Mouse (Mus musculus) thymus, postnatal 10 days (tissue): Measurements from ENCODE around the gene Tspan4.
"Not testable (repeated sequence)": the region's sequence is repeated elsewhere in the genome, so short reads cannot be mapped to it uniquely, and the experiment has no call there.

Experiments used
- DNase-seq, 2 experiments: peaks; one replicate each; pipeline ENCODE4 v3.0.0; 2021; ENCODE audit warnings: low spot score in 2 of 2

Tspan4 gene

GRCm38 (mm10) chr7:141439140-141439679 lies 35.8 kb upstream of the Tspan4 start:
- no peak for DNase-seq

DNA sequence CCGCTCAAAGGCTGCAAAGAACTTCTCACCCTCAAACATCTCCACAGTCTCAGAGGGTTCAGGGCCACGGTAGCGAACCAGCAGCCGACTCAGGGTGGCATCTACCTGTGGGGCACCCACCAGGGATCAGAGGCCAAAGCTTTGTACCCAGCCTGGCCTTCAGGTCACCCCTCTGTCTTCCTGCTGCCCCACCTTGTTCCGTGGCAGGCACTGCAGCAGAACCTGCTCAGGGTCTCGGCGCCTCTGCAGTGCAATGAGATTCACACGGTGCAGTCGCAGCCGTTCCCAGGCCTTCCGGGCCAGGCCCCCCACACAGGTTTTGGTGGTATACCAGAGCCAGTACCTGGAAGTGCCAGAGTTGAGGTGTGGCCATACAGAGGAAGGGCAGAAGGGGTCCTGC lies 35.2 kb upstream of the Tspan4 start:
- DNase-seq, result no peak

DNA sequence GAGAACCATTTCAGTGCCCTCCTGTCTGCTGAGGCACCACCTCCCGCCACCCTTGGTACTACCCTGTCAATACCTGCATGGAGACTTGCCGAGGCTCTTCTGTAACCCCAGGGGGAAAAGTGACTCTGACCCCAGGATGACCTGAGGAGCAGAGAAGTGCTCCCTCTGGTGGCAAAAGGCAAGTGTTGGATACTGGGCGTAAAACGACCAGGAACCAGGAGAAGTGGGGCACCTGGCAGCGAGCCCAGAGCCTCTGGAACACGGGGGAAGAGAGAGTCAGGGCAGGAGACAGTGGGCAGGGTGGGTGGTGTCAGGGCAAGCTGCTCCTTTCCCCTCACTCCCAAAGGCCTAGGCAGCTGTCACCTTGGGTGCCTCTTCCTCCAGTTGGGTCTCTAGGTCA lies 34.4 kb upstream of the Tspan4 start:
- peak in 1 of 2 experiments; percentile 46 for DNase-seq

DNA sequence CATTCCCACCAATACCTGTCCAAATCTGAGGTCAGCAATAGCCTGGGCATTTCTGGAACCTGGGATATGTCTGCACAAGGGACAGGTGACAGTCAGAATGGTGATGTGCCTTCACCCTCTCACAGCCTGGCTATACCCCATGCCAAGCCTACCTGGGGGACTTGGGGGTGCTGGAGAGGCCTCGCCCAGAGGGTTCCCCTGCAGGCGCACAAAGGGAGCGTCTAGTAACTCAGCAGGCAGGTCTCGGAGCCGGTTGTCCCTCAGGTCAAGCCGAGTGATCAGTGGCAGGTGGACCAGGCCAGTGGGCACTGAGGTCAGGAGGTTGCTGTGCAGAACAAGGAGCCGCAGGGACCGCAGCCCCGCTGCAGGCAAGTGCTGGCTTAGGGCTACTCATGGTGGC lies 33.6 kb upstream of the Tspan4 start:
- DNase-seq, result no peak

GRCm38 (mm10) chr7:141442199-141442598 lies 32.8 kb upstream of the Tspan4 start:
- no peak for DNase-seq

DNA sequence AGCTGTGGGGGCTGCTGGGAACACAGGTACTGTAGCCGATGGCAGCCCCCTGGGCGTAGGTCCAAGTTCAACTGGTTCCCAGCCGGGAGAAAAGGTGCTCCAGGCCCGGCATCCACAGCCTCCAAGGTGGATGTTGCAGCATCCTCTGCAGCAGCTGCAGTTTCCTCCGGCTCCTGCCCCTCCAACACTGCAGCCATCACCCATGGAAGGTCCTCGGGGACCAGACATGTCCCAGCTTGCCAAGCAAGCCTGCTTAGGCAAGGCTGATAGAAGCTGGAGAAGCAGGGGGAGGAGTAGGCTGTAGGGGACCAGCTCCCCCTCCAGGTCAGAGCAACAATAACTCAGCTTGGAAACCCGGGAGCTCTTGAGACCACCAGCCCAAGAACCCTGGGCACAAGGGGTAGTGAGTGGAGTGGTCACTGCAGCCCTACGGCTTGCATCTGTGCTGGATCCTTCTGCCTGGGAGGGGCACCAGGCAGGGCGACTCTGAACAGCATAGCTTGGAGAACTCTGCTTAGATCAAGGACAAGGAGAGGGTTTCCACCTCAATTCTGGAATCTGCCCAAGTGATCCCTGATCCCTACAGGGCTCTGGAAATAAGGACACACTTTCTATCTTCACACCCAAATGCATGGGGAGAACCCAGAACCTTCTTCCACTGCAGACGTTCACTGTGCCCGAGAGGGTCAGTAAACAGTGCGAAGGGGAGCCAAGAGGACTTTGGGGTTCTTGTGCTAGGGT lies 31.8 kb upstream of the Tspan4 start:
- no peak for DNase-seq

DNA sequence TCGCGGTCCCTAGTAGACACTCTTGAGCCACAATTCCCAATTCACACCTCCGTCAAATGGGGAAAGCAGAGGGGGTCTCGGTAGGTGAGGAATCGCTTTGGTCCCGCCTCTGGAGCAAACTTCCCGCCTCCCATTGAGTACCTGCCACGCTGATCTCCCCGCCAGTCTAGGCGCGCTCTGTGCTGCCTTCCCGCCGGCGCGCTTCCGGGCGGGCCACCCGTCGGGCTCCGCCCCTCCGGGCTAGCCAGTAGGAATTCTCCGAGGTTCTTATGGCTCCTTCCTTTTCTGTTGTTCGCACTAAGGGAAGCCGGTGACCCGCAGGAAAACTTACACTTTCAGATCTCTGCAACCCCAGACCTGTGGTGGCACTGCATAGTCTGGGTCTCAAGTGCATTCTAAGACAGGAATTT lies 31.2 kb upstream of the Tspan4 start, which contains the start of gene Pidd1:
Gene Pidd1, minus strand, starts transcription at position 198 of the 410 bp plus-strand sequence.
- DNase-seq, result peak in 1 of 2 experiments; percentile 48

DNA sequence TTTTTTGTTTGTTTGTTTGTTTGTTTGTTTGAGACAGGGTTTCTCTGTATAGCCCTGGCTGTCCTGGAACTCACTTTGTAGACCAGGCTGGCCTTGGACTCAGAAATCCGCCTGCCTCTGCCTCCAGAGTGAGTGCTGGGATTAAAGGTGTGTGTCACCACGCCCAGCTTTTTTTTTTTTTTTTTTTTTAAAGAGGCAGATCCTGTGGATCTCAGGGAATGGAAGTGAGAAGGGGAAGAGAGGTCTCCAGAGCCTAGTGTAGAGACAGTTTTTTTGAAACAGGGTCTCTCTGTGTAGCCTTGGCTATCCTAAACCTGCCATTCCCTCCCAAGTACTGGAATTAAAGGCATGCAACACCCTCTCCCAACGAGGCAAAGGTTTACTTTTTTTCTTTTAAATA lies 28.7 kb upstream of the Tspan4 start:
- not testable (repeated sequence) for DNase-seq

DNA sequence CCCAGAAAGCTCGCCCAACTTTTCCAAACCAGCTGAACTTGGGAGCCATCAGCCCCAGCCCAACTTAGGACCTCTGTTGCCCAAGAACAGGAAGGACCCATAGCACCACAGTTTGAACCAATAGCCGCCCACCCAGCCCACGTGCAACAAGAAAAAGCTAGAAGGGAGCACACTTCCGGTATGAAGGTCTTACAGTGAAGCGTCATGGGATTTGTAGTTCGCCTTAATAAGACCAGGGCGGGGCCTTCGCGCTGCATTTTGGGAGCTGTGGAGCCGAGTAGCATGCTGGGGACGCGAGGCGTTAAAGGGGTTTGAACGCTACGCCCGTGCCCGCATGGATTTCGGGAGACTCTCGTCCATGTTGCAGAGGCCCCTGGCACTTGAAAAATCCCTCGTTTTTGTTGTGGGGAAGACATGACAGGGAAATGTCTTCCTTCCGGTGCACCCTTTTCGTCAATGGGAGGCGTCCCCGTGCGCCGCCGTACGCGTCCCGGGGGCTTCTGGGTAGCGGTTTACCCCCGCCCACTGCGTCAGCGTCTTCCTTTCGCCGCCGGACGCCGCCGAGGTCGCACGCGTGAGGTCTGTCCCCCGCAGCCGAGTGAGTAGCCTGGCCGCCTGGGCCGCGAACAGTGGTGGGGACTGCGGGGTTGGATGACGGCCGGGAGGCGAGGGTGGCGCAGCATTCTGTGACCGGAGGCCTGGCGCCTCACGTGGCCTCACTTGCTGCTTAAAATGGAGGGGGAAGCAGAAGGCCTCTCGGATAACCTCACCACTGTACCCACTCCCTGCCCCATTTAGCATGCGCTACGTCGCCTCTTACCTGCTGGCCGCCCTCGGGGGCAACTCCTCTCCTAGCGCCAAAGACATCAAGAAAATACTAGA lies 27.7 kb upstream of the Tspan4 start, which contains the start of gene Rplp2:
Gene Rplp2, plus strand, starts transcription at position 261 of the 882 bp plus-strand sequence.
- DNase-seq, result peak; percentile 88

DNA sequence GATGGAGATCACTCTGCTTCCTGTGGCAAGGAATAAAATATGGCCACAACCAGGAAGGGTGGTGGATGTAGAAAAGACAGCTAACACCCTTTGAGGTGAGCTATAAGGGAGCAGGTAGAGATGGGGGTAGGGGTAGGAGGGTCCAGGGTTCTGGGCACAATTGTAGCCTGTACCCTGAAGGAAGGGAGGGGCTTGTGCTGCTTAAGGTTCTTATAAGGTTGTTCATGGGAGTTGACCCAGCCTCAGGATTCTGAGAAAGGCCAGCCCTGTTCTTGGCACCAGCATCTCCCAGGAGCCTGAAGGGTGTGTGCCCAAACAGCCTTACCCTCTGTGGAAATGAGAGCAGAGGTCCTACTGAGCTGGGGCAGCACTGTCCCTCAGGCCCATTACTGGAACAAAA lies 23.1 kb upstream of the Tspan4 start:
- no peak for DNase-seq

- DNase-seq, result no peak
Measured at GRCm38 (mm10) chr7:141453636-141454035, 21.4 kb upstream of the Tspan4 start.

DNA sequence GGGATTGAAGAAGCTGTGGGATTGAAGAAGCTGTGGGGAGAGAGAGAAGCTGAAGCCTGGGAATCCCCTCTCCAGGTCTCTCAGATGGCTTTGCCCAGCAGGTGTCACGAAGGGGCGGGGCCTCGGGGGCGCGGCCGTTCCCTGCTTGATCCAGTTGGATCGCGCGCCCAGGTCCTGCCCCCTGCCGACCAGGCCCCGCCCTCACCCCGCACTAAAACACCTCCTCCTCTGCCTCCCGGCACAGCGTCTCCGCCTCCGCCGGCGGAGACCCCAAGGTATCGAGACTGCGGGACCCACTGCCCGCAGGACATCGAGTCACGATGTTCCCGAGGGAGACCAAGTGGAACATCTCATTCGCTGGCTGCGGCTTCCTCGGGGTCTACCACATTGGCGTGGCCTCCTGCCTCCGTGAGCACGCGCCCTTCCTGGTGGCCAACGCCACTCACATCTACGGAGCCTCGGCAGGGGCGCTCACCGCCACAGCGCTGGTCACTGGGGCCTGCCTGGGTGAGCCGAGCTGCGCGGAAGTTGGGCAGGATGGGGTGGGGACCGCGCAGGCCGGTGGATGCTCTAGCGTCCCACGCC lies 20.0 kb upstream of the Tspan4 start, which contains the start of gene Pnpla2:
Gene Pnpla2, plus strand, starts transcription at position 232 of the 585 bp plus-strand sequence.
- DNase-seq, result peak; percentile 91 to 95

GRCm38 (mm10) chr7:141455610-141456314 lies 19.3 kb upstream of the Tspan4 start:
- no peak for DNase-seq

DNA sequence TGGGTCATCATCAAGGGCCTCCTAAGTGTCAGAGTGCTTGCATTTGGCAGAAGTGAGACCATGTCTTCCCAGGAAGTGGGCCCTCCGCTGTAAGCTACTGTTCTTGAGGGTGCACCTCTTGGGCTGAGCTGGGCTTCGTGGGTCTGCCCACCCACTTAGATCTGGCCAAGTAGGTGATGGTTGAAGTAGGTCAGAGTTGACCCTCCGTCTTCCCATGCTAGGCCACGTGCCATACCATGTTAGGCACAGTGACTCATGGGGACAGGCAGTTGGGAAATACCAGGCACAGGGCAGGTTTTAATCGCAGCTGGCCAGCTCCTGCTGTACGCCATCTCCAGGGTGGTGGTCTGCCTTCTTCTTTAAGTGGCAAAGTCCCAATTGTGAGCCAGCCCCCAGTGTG lies 18.3 kb upstream of the Tspan4 start:
- DNase-seq, result no peak

DNA sequence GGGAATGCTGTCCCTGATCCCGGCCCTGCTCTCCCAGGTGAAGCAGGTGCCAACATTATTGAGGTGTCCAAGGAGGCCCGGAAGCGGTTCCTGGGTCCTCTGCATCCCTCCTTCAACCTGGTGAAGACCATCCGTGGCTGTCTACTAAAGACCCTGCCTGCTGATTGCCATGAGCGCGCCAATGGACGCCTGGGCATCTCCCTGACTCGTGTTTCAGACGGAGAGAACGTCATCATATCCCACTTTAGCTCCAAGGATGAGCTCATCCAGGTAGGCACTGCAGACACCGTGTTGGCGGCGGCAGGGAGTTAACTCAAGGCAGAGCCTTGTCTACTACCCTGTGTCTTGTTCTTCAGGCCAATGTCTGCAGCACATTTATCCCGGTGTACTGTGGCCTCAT lies 17.8 kb upstream of the Tspan4 start:
- DNase-seq, result no peak

GRCm38 (mm10) chr7:141457986-141458660 lies 16.9 kb upstream of the Tspan4 start:
- peak in 1 of 2 experiments; percentile 56 for DNase-seq

- DNase-seq, result no peak
Measured at GRCm38 (mm10) chr7:141458661-141459060, 16.4 kb upstream of the Tspan4 start.

DNA sequence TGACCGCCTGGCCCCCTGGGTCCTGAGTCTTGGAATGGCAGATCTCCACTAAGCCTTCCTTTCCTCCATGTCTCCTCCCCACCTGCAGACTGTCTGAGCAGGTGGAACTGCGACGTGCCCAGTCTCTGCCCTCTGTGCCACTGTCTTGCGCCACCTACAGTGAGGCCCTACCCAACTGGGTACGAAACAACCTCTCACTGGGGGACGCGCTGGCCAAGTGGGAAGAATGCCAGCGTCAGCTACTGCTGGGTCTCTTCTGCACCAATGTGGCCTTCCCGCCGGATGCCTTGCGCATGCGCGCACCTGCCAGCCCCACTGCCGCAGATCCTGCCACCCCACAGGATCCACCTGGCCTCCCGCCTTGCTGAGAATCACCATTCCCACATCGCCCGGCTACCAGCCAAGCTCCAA lies 15.7 kb upstream of the Tspan4 start:
- DNase-seq, result no peak

- DNase-seq, result no peak
Measured at GRCm38 (mm10) chr7:141460001-141460390, 15.0 kb upstream of the Tspan4 start.

GRCm38 (mm10) chr7:141460391-141461113 lies 14.5 kb upstream of the Tspan4 start, which contains the start of gene Cracr2b:
TSS of gene Cracr2b (plus strand) at chr7:141461094.
- DNase-seq, result no peak
